Comparison of ENCODE assay signal across 18 mouse cellular contexts in the genomic region with DNA sequence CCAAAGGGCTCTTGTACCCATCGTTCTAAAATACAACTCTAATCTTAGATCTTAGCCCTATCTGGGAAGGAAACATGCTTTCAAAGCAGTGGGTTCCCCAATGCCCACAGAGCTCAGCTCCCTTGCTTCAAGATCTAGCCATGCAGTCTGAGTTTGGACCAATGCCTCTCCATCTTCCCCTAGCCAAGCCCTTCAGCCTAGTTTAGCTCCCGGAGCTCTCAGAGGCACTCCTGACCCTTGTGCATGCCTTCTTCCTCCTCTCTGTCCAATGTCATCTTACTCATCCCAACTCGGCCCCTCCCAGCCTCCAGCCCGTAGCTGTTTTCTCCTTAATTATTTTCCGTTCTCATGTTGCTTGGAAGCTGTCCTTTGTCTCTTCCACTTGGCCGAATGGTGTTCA.
"Had no signal": no experiment of that assay in that cellular context is flagged by ENCODE, and none has a peak within 500 bp of the region (broad histone marks: within the 10 kb centered on the region; RNA-seq: fewer than 3 reads in every experiment).

No protein-coding gene starts in this region.

- H3K4me2 ChIP-seq: lung, embryonic 14.5 days; midbrain, embryonic 12.5 days; neural tube, embryonic 13.5 days; neural tube, embryonic 15.5 days had no signal

- DNase-seq: lung, embryonic 14.5 days; lung, postnatal 10 days; lung, postnatal 4 days; midbrain, embryonic 14.5 days; retina, postnatal 1 day; right cerebral cortex, adult 18-20 months; right cerebral cortex, postnatal 25 days; right cerebral cortex, postnatal 4 days; spleen, adult 18-20 months; thymus, adult 18-20 months; thymus, postnatal 14 days; thymus, postnatal 36 days had no signal

- H3K36me3 ChIP-seq: midbrain, embryonic 10.5 days; midbrain, embryonic 12.5 days; neural tube, embryonic 13.5 days; neural tube, embryonic 15.5 days had no signal

- H3K27ac ChIP-seq: midbrain, embryonic 10.5 days; midbrain, embryonic 12.5 days; neural tube, embryonic 13.5 days; neural tube, embryonic 15.5 days had no signal

- H3K9me3 ChIP-seq: midbrain, embryonic 10.5 days; midbrain, embryonic 12.5 days; neural tube, embryonic 13.5 days; neural tube, embryonic 15.5 days had no signal

- H3K9ac ChIP-seq: lung, embryonic 14.5 days; midbrain, embryonic 12.5 days; neural tube, embryonic 13.5 days; neural tube, embryonic 15.5 days had no signal

- H3K4me3 ChIP-seq: midbrain, embryonic 10.5 days; midbrain, embryonic 12.5 days; myocyte; neural tube, embryonic 13.5 days; neural tube, embryonic 15.5 days had no signal

- ATAC-seq: midbrain, embryonic 16.5 days had no signal
